Mouse (Mus musculus) spleen, embryonic (tissue): ENCODE measurements around the gene Amdhd1.

Experiments used
- CTCF ChIA-PET: fragments of 350-600 bp; sonication (Branson Sonifier 250); formaldehyde crosslinking; loops from one replicate; lab custom pipeline; 2022; lab: Charles Lee

The Amdhd1 gene

DNA sequence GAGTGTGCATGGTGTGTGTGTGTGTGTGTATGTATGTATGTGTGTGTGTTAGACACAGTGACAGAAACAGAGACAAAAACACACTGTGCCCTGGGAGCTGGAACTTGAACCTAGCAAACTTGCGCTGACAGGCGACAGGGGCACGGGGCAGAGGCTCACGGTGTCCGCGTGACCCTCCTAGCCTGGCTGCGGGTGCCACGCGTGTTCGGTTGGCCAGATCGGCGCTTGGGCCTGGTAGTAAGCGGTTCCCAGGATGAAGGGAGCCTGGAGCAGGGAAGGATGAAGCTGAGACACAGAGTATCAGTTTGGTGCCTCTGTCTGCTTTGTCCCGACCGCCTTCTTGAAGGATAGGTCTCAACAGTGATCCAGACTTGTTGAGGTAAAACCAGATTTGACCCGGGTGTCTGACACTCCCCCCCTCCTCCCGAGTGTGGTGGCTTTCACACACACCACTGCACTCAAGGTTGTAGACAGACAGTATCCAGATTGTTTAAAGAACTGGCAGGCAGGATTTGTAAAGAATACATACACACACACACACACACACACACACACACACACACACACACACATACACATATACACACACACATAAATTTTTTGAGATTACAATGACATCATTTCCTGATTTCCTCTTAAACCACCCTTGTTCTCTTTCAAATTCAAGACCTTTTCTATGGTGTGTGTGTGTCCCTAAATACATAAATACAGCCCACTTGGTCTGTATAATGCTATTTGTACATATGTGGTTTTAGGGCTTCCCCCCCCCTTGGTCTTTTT, 788 bp upstream of the Amdhd1 start, which contains the start of gene Ccdc38:
TSS of gene Ccdc38 (plus strand) at position 202 of the 780 bp plus-strand sequence.
- CTCF ChIA-PET: interaction anchor here (0.5 to 1.3 kb wide), 2 partner anchors 8 to 16 kb away, joined by 3 to 4 read pairs; no protein-coding TSS in a partner anchor

DNA sequence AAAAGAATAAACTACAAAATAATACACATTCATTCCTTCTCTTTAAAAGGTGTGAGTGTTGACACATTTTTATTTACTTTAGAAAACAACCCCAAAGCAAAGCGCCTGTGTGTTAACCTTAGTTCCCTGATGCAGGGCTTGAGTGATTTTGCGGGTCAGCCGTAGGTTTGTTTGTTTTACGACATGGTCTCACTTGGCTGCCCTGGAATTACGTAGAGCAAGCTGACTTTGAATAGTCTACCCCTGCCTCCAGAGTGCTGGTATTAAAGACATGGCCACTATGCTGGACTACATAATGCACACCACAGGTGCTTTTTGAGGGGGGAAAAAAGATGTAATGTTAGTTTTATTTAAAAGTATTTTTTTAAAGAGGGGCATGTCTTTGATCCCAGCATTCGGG, 1.0 kb downstream of the Amdhd1 start:
- CTCF ChIA-PET: interaction anchor here (0.5 kb wide), 1 partner anchor 137 kb away, joined by 3 read pairs; no protein-coding TSS in a partner anchor

DNA sequence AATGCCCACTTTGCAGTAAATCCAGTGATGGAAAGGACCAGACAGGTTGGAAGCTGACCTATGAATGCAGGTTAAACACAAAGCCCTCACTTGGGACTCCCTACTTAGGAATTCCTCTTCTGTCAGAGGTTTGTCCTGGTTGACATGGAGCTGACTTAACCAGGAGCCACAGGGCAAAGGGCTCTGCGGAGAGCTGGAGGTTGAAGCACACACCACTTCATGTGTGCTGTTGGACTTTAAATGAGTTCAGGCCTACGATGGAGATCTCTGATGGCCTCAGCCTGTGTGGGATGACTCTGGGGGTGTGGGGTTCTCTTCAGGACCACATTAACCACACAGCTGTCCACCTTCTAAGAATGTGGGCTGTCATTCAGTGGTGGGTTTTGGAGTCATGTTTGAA, 1.5 kb downstream of the Amdhd1 start:
- CTCF ChIA-PET: interaction anchor here (0.5 kb wide), 1 partner anchor 136 kb away, joined by 3 read pairs; no protein-coding TSS in a partner anchor

DNA sequence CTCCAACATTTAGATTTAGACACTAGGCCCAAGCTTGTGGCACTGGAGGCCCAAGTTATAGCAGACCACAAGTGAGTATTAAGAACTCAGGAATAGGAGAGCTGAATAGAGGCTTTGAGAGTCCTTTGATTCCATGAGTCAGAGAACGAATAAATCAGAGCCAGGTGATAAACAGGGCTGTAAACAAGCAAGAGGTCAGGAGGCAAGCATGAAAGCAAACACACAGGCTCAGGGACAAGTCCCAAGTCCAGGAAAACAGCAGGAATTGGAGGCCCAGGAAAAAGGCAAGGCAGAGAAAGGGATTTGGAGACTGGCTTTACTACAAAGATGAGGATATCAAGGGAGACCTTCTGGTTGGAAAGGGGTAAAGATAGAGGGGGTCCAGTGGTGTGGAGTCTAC, 14.5 kb downstream of the Amdhd1 start:
- CTCF ChIA-PET: interaction anchor here (0.7 kb wide), 1 partner anchor 15 kb away, joined by 3 read pairs; no protein-coding TSS in a partner anchor

DNA sequence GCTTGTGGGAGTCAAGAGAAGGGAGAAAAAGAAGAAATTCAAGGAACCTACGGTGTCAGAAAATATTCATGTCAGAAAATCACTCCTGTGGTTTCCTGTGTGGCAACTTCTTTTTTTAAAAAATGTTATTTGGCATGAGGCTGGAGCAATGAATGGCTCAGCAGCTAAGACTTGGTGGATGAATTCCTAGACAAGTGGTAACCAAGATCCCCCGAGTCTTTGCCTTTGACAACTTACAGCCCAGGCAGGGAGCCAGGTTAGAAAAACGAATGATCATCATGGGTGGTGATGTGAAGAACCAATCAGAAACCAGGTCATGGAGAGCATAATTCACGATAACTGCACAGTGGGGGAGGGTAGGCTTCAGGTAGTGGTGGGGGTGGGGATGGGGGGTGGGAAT, 18.8 kb downstream of the Amdhd1 start:
- CTCF ChIA-PET: interaction anchor here (0.5 kb wide), 1 partner anchor 55 kb away, joined by 3 read pairs; no protein-coding TSS in a partner anchor

DNA sequence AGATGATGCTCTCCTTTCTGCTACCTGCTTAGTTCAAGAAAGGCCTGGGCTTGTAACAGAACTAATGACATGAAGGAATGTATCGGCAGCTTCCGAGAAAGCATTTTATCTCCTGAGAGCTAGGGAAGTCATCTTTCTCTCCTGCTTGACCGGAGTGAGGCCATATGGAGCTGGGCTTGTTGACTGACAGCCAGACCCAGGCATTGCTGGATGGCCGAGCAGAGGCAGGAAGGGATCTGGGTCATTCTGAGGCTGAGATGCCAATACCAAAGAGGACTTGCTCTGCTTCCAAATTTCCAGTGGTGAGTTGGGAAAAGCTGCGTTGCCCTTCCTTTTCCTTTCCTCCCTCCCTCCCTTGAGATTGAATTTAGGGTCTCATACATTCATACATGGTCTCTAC, 20.1 kb downstream of the Amdhd1 start:
- CTCF ChIA-PET: no interaction called here

DNA sequence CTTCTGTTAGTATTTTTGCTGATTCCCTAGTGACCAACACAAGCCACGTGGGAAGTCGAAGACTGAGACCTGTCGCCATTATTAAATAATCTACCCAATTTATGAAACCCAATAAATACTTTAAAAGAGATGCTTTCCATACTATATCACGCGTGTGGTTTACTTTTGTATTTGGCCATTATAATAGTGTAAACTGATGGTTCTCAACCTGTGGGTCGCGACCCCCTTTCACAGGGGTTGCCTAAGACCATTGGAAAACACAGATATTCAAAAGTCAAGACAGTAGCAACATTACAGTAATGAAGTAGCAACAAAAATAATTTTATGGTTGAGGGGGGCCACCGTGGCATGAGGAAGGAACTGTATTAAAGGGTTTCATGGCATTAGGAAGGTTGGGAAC, 20.7 kb downstream of the Amdhd1 start:
- CTCF ChIA-PET: no interaction called here

DNA sequence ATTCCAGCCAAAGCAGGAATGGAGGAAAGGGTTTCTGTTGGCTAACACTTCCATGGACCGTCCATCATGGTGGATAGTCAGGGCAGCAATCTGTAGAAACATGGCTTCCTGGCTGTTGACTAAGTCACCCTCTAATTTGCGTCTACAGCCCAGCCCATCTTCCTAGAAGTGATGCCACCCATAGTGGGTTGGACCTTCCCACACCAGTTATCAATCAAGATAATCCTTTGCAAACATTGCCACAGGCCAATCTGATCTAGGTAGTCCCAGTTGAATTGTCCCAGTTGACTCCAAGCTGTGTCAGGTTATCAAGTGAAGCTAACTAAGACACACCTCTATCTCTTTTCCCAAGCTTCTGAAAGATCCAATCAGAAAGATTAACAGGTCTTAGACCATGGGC, 21.2 kb downstream of the Amdhd1 start:
- CTCF ChIA-PET: no interaction called here

DNA sequence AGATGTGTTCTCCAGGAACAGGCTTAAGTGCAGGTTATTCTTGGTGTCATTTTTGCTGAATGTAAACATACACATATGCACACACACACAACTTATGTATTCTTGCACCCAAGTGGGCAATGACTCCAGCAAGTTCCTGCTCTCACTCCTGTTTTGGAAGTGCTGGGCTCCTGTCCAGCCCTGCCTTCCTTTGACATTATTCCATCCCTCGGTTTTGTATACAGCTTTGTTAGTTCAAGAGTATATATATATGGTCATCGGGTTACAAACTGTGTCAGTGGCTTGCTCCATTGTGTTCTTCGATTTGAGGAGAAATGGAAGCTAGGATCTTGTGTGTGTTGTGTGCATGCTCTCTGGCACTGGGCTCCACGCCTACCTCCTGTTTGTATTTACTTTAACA, 21.6 kb downstream of the Amdhd1 start:
- CTCF ChIA-PET: no interaction called here

DNA sequence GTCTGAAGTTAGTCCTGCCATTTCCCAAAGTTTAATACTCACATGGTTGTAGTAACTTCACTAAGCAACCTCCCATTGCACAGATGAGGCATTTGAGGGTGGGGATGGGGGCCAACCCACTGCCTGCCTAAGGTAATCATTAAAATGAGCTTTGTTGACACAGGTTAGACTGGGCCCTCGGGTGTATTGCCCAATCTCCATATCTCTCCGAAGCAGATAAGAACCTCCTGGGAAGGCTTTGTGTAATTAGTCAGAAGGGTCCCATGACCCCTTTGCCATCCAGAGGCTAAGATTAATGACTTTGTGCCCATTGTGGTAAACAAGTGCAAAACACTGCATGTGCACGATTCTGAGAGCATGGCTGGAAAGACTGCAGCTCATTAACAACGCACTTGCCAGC, 22.1 kb downstream of the Amdhd1 start:
- CTCF ChIA-PET: no interaction called here

DNA sequence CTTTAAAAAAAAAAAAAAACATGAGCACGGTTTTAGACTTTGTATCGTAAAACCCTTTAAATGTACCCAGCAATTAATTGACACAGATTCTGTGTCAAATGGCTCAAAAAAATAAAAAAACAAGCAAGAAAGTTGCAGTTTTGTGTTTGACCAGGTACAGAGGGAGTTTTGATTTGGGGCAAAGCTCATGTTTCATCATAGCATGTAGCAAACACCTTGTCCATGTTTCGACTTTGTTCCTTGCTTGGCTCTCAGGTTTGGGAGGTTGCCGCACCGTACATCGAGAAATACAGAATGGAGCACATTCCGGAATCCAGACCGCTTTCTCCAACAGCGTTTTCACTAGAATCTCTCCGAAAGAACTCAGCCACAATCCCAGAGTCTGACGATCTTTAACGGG, 23.9 kb downstream of the Amdhd1 start:
- CTCF ChIA-PET: interaction anchor here (0.5 kb wide), 1 partner anchor 446 kb away, joined by 3 read pairs; no protein-coding TSS in a partner anchor

DNA sequence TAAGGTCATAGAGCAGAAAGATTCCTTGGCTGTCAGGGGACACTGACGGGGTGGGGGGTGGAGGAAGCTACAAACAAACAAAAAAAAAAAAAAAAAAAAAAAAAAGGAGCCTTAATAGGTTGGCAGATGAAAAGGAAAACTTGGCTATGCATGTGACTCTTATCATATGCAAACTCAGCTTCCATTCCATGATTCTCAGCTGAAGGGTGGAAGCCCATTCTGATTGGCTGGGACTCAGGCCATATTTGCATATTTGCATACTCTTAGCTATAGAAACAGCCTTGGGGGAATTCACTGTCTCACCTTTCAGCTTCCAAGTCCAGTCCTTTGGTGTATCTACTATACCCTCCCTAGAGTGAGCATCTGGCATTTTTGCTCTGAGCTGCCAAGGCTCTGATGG, 24.4 kb downstream of the Amdhd1 start:
- CTCF ChIA-PET: interaction anchor here (0.5 kb wide), 1 partner anchor 445 kb away, joined by 3 read pairs; no protein-coding TSS in a partner anchor

DNA sequence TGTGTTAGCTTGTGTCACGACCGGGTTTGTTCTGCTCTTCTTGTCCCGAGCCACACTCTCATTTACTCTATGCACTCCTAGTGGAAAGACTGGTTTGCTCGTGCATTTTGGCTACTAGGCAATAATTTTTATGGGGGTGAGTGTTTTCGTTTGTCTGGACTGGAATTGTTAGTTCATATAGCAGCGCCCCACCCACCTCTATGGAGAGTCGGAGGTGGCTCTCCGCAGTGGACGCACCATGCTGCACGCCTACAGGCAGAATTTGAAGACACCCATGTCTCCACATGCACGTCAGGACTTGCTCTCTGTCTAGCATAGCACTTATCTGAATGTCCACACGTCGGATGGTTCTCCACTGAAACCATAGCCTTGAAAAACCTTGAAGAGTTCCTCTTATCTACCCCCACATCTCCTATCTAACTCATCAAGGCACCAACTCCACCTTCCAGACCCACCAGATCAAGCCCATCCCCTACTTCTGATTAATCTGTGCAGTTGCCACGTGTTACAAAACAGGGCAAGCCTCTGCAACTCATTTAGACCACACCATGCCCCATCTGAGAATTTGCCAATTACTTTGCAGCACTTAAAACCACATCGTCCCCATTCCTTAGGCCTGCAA, 30.2 kb downstream of the Amdhd1 start:
- CTCF ChIA-PET: no interaction called here

DNA sequence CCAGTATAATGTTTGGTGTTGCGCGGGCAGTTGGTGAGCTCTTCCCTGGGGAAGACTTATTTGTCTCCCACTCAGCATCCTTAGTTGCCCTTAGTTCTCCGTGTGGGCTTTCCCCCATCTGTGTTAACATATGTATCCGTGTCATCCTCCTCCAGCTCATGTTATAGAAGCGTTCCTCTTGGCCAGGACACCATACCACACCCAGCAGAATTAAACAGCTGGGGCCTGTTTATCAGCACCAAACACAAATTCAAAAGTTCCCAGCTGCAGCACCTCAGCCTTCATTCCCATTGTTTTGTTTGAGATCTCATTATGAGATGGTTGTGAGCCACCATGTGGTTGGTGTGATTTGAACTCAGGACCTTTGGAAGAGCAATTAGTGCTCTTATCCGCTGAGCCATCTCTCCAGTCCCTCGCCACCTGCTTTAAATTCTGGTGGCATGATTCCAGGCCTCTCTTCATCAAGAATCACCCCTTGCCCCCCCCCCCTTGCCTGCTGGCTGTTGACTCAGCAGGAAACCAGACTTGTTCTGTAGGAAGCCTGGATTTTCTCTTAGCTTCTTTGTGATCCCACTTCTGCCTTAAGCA, 31.4 kb downstream of the Amdhd1 start:
- CTCF ChIA-PET: interaction anchor here (1.0 kb wide), 1 partner anchor 38 kb away, joined by 3 read pairs; no protein-coding TSS in a partner anchor

DNA sequence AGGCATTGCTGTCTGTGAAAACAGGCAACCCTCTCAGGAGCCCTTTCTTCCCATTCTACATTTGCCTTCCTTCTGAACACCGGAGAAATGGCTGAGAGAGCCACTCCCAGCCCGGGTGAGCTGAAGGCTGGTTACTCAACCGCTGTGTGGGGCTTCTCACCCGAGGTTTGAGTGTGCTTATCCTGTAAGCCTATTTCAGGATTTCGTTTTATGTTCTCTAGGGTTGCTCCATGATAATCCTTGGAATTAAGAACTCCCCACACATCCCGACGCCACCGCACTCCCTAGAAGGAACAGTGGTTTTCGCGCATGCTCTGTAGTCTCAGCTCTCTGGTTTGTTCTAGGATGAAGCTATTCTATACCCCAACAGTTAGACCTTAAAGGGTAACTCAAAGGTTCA, 38.5 kb downstream of the Amdhd1 start:
- CTCF ChIA-PET: no interaction called here

DNA sequence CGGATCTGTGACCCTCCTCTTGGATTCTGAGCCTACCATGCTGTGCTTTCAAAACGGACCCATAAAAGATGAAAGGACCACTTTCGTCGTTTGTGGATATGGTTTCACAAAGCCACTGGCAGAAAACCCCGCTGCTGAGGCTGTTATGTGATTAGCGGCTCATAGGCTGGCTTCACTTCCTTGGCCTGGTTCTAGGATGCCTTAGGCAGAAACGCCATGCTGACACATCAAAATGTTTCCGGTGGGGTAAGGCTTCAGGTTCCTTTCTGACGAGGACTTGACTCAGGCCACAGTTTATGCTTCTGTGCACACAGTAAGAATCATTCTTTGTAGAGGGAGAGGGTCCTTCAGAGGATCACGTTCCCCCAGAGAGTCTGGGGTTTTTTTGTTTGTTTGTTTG, 39.0 kb downstream of the Amdhd1 start:
- CTCF ChIA-PET: no interaction called here

DNA sequence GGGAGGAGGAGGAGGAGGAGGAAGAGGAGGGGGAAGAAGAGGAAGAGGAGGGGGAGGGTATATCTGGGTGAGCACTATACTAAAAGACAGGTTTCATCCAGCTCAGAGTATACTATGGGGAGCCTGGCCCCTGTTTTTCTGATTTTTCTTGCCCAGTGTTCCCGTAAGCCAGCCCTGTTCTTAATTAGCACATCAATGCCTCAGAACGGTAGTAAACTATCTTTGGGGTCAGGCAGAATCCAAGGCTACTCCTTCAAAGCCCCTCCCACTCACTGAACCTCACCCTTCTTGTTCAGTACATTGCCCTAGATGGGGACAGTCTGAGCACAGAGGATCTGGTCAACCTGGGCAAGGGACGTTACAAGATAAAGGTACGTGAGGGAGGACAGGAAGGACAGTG, 49.4 kb downstream of the Amdhd1 start:
- CTCF ChIA-PET: no interaction called here

DNA sequence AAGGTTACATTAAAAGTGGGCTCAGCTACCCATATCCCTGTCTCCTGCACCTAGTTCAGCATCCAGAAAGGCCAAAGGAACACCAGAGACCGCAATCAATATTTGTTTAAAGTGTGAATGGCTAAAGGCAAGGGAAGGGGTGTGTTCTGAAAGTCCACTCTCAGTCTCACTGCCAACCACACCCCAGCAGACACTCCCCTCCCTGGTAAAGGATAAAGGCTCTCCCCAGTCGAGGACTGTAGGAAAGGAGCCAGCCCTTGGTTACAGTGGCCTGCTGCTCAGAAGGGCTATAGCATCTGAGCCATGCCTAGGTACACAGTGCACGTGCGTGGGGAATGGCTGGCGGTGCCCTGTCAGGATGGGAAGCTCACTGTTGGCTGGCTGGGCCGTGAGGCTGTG, 51.0 kb downstream of the Amdhd1 start:
- CTCF ChIA-PET: no interaction called here

DNA sequence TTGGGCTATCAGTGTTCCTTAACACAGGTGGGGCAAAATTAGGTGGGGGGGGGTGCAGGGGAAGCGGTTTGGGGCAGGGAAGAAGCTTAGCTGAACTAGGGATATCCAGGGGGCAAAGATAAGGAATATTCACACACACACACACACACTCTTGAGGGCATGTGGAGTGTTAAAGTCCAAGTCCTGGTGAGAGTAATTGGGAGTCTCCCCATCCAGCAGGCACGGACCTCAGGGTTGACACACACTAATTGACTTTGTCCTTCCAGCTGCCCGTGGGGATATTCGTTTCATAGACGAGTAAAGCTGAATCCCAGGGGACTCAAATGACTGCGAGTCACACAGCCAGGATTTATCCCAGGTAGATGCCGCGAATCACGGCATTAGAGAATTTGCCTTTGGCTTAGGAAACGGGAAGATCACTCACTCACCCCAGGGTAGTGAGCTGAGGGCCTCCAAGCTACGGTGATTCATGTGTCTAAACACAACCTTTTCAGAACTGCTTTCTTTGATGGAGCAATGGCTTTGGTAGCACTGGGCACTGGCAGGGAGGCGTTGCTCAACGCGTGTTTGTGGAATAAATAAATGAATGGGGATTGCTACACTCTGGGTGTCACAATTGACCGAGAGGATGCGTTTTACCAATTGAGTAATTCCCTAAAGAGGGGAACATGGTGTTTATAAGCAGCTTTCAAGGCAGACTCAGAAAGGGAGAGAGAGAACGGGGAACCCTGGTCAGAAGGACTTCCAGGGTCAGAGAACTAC, 51.6 kb downstream of the Amdhd1 start, which contains the start of gene Hal:
TSS of gene Hal (plus strand) at position 703 of the 762 bp plus-strand sequence.
- CTCF ChIA-PET: no interaction called here

DNA sequence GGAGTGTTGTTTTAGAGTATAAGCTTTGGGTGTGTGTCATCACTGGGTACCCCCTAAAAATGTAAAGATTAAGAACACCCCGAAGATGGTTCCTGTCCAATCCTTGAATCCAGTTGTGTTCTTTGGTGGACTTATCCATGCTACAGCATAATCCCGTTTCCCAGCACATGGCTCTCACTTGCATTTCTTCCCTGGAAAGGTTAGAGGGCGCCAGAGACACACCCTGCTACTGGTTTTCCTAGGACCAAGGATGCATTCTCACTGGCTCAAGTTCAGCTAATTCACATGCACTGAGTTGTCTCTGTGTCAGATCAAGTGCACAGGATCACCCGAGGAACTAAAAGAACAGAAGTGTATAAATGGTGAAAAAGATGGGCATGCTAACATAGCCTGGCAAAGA, 53.2 kb downstream of the Amdhd1 start:
- CTCF ChIA-PET: interaction anchor here (0.5 kb wide), 1 partner anchor 181 kb away, joined by 4 read pairs; no protein-coding TSS in a partner anchor

DNA sequence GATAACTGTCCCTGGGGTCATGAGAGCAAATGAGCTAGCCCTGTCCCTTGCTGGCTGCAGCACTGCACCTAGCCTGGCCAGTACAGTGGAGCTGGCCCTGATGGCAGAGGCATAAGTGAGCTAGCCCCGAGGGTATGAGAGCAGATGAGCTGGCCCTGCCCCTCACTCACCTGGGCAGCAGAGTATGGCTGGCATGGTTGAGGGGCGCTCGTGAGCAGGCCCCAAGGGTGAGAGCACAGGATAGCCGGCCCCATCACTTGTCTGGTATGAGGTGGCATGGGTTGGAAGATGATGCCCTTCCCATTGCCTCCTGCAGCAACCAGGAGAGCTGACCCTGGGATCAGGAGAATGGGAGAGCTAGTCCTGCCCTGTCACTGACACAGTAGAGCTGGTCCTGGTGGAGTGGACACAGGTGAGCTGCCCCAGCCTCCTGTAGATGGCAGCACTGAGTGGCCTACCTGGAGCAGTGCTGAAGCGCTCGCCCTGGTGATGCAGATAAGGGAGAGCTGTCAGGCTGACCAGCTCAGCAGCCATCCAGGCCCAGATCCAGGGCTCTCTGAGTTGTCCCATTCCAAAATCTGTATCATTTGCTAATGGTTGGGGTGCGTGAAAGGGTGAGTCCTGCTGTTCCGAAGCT, 54.7 kb downstream of the Amdhd1 start:
- CTCF ChIA-PET: interaction anchor here (0.7 kb wide), 1 partner anchor 570 kb away, joined by 5 read pairs; no protein-coding TSS in a partner anchor
